Mouse (Mus musculus) lung, postnatal 25 days (tissue): Measurements from ENCODE around the gene Rbm8a.
"Not testable (repeated sequence)": the region's sequence is repeated elsewhere in the genome, so short reads cannot be mapped to it uniquely, and the experiment has no call there.

ENCODE experiments used
- DNase-seq: peaks from one replicate; pipeline ENCODE4 v3.0.0; 2022; ENCODE audit warnings: low spot score

Gene Rbm8a

GRCm38 (mm10) chr3:96603311-96603710 is 26.4 kb upstream of the Rbm8a start:
- no peak for DNase-seq

GRCm38 (mm10) chr3:96606007-96606406 is 23.7 kb upstream of the Rbm8a start:
- not testable (repeated sequence) for DNase-seq

- no peak for DNase-seq
These were observed 23.1 kb upstream of the Rbm8a start for GRCm38 (mm10) chr3:96606618-96607017.

DNA sequence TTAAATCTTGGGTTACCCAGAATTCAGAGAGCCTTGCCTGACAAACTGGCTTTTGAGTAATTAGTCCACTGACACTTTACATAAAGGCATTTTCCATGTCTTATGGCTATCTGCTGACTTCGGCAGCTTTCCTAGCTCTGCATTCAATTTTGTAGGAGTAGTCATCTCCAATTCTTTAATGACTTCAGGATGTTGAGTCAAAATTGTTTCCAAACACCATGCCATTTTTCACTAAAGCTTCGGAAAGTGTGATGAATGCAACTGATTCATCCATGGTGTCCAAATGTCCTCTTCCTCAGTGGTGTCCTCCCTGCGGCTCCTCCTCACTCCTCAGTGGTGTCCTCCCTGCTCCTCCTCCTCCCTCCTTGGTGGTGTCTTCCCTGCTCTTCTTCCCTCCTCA is 11.8 kb upstream of the Rbm8a start:
- no peak for DNase-seq

DNA sequence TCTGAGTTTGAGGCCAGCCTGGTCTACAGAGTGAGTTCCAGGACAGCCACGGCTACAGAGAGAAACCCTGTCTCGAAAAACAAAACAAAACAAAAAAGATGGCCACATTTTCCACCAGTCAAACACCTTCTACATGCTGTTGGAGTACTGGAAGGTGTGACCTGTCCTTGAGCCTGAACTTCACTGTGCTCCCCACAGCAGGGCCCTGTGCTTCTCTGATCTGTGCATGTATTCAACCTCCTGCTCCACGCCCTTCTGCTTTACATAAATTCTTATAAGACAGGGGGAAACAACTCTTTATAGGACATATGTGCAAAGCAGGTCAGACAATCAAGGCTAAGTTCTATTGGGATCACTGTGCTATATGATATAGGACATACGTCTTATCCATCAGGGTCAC is 6.5 kb upstream of the Rbm8a start:
- DNase-seq: no peak

GRCm38 (mm10) chr3:96632058-96632457 is 2.3 kb downstream of the Rbm8a start:
- no peak for DNase-seq

GRCm38 (mm10) chr3:96634015-96634414 is 4.3 kb downstream of the Rbm8a start:
- DNase-seq: no peak

- peak; percentile 89 for DNase-seq
These were observed 5.5 kb downstream of the Rbm8a start, which contains the start of the genes Pex11b and Gm42957 for GRCm38 (mm10) chr3:96634928-96635879. TSS of gene Pex11b (plus strand) at chr3:96635376. TSS of gene Gm42957 (plus strand) at chr3:96635474.

DNA sequence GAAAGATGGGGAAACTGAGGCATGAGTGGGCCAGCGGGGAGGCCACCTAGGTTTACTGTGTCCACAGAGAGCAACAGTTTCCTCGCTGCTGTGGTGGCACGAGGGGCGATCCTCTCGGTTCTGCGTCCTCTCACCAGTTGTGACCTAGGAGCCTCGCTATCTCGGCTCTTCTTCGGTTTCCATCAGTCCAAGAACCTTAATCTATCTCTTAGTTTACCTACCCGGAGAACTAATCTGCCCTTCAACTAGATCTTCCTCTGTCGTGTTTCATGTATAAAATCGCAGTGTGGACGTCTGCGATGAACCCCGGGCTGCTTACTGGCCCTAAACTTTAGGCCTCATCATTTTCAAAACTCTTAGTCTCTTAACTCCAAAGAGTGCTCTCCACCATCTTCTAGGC is 6.2 kb downstream of the Rbm8a start:
- no peak for DNase-seq

- no peak for DNase-seq
These were observed 6.7 kb downstream of the Rbm8a start for GRCm38 (mm10) chr3:96636448-96636847.

DNA sequence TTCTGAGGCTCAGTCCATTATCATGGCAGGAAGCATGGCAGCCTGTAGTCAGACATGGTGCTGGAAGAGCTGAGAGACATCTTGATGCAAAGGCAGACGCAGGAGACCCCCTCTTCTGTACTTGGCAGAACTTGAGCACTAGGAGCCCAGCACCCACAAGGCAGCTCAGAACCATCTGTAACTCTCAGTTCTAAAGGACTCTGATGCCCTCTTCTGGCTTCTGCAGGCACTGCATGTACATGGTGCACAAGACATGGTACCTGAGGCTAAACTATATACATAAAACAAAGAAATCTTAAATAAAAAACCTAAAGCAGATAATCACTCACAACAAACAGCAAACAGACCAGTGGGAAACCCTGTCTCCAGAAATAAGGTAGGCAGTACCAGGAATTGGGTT is 9.5 kb downstream of the Rbm8a start:
- DNase-seq: peak; percentile 71

- peak; percentile 33 for DNase-seq
These were observed 15.4 kb downstream of the Rbm8a start, which contains the start of gene Itga10 for GRCm38 (mm10) chr3:96645018-96645649. TSS of gene Itga10 (plus strand) at chr3:96645584.

- no peak for DNase-seq
These were observed 17.6 kb downstream of the Rbm8a start for GRCm38 (mm10) chr3:96647365-96647764.

DNA sequence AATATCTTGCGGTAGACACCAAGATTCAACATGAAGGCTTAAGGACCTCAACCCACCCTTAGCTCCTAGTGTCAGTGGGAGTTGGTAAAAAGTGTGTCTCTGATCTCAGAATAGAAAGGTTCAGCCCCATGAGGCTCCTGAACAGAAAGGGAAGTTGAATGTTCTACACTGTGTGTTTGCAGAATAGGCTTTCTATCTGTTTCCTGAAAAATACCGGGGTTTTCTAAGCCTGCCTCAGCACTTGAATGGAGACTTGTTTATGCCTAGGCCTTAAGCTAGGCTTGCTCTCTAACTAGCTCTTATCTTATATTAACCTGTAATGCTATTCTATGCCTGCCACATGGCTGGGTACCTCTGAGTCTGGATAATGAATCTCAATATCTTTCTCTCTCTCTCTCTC is 31.2 kb downstream of the Rbm8a start:
- DNase-seq: no peak

DNA sequence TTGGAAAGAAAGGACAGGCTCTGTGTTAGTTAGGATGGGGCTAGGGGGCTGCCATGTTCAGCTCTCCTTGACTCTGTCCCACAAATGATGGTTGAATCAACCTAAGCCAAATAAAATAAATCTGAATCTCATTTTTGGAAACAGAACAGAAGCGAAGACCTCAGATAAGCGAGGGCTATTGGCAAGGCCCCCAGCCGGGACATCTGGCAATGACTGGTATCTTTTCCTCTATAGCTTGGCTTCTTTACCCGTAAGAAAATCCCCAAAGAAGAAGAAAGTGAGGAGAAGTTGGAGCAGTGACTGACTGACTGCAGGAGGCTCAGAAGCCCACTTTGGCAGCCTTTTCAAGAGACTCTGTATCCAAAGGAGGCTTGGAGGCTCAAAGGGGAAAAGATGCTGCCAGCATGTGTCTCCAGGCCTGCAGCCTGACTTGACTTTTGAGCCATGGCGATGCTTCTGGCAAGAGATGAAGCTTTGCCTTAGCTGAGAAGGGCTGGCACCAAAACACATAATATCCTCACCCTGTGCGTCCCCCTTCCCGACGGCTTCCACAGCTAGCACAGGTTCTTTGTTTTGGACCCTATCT is 33.1 kb downstream of the Rbm8a start:
- no peak for DNase-seq

GRCm38 (mm10) chr3:96663432-96664239 is 33.9 kb downstream of the Rbm8a start:
- peak; percentile 85 for DNase-seq

- DNase-seq: not testable (repeated sequence)
These were observed 36.1 kb downstream of the Rbm8a start for GRCm38 (mm10) chr3:96665732-96666363.

DNA sequence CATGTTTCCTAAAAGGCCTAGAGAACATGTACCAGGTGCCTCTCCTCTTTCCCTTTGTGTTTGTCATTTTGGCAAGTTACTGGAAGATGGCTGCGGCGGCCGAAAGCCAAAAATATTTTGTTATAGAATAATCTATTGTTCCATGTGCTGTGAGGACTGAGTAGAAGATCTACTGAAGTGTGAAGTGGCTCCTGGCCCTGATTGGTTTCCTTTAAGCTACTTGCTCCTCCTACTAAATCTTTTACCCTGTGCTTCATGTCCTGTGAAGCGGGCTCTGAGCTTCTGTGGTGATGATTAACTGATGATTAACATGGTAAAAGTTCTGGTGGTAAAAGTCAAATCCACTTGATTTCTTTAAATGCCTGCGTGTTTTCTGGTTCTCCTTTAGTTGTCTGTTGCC is 37.2 kb downstream of the Rbm8a start:
- DNase-seq: no peak

- no peak for DNase-seq
These were observed 37.6 kb downstream of the Rbm8a start for GRCm38 (mm10) chr3:96667316-96667715.

GRCm38 (mm10) chr3:96668424-96669067 is 38.8 kb downstream of the Rbm8a start:
- no peak for DNase-seq
